Mouse (Mus musculus) adipocyte (in vitro differentiated cells): ENCODE results near the gene Pfn1.

Experiments
- DNase-seq: peaks from one replicate; pipeline ENCODE4 v3.0.0-alpha.2; 2016; ENCODE audit warnings: low spot score

Pfn1 gene

GRCm38 (mm10) chr11:70674501-70674900 lies 20.1 kb upstream of the Pfn1 start:
- DNase-seq: no peak

GRCm38 (mm10) chr11:70674014-70674413 lies 19.6 kb upstream of the Pfn1 start:
- no peak for DNase-seq

GRCm38 (mm10) chr11:70671333-70672047 lies 17.0 kb upstream of the Pfn1 start:
- DNase-seq: no peak

- DNase-seq: no peak
These were observed 16.0 kb upstream of the Pfn1 start for GRCm38 (mm10) chr11:70670483-70670882.

- DNase-seq: peak; percentile 79
These were observed 15.3 kb upstream of the Pfn1 start for GRCm38 (mm10) chr11:70669582-70670345.

GRCm38 (mm10) chr11:70668771-70669505 lies 14.5 kb upstream of the Pfn1 start, which contains the start of gene Spag7:
Gene Spag7, minus strand, starts transcription at chr11:70669416.
- DNase-seq: peak; percentile 99

- DNase-seq: no peak
These were observed 13.9 kb upstream of the Pfn1 start for GRCm38 (mm10) chr11:70668335-70668770.

GRCm38 (mm10) chr11:70667271-70668150 lies 13.1 kb upstream of the Pfn1 start:
- DNase-seq: no peak

- no peak for DNase-seq
These were observed 12.2 kb upstream of the Pfn1 start for GRCm38 (mm10) chr11:70666687-70667086.

- no peak for DNase-seq
These were observed 10.3 kb upstream of the Pfn1 start for GRCm38 (mm10) chr11:70664741-70665140.

GRCm38 (mm10) chr11:70663957-70664356 lies 9.5 kb upstream of the Pfn1 start:
- DNase-seq: no peak

- no peak for DNase-seq
These were observed 8.7 kb upstream of the Pfn1 start for GRCm38 (mm10) chr11:70663101-70663500.

- no peak for DNase-seq
These were observed 6.1 kb upstream of the Pfn1 start for GRCm38 (mm10) chr11:70660571-70660970.

- no peak for DNase-seq
These were observed 4.5 kb upstream of the Pfn1 start for GRCm38 (mm10) chr11:70658942-70659341.

- DNase-seq: no peak
These were observed 4.1 kb upstream of the Pfn1 start for GRCm38 (mm10) chr11:70658521-70658920.

- no peak for DNase-seq
These were observed 3.5 kb upstream of the Pfn1 start for GRCm38 (mm10) chr11:70657991-70658390.

GRCm38 (mm10) chr11:70657573-70657972 lies 3.1 kb upstream of the Pfn1 start:
- DNase-seq: no peak

- DNase-seq: no peak
These were observed 2.5 kb upstream of the Pfn1 start, which contains the start of gene Eno3 for GRCm38 (mm10) chr11:70656964-70657363. Gene Eno3, plus strand, starts transcription at chr11:70657202.

- DNase-seq: peak; percentile 38
These were observed 2.0 kb upstream of the Pfn1 start for GRCm38 (mm10) chr11:70656456-70656927.

- DNase-seq: peak; percentile 46
These were observed 1.4 kb upstream of the Pfn1 start for GRCm38 (mm10) chr11:70655571-70656455.
